Mouse (Mus musculus) liver, embryonic 12.5 days (tissue): ENCODE data around the gene Slc4a4. TPM values are rescaled to one million over a fixed set of nuclear protein-coding genes. Genes with fewer than 3 reads are reported as not detected.

ENCODE experiments used
- ATAC-seq: fragments of 200-750 bp; cut with Nextera tagmentation; 2 replicates; pipeline ENCODE4 v1.8.0; 2017; ENCODE audit warnings: moderate number of reproducible peaks, mild to moderate bottlenecking, moderate library complexity
- H3K27ac ChIP-seq: fragments of 300-500 bp; sonication (generic); 2 replicates; pipeline ENCODE4 v1.5.1; 2016; ENCODE audit warnings: mild to moderate bottlenecking
- H3K27me3 ChIP-seq: fragments of 300-500 bp; sonication (generic); replicated peaks from 2 replicates; pipeline ENCODE4 v1.6.1; 2016; ENCODE audit warnings: mild to moderate bottlenecking, moderate library complexity
- H3K36me3 ChIP-seq: fragments of 300-500 bp; sonication (generic); 2 replicates; pipeline ENCODE4 v1.6.1; 2016; ENCODE audit warnings: mild to moderate bottlenecking, moderate library complexity
- H3K4me1 ChIP-seq: fragments of 300-500 bp; sonication (generic); 2 replicates; pipeline ENCODE4 v1.6.1; 2016
- H3K4me2 ChIP-seq: fragments of 300-500 bp; sonication (generic); 2 replicates; pipeline ENCODE4 v1.6.1; 2016; ENCODE audit warnings: mild to moderate bottlenecking, moderate library complexity
- H3K4me3 ChIP-seq: fragments of 300-500 bp; sonication (generic); 2 replicates; pipeline ENCODE4 v1.5.1; 2016; ENCODE audit warnings: mild to moderate bottlenecking, moderate library complexity
- H3K9ac ChIP-seq: fragments of 300-500 bp; sonication (generic); 2 replicates; pipeline ENCODE4 v1.6.1; 2016; ENCODE audit warnings: mild to moderate bottlenecking, moderate library complexity
- H3K9me3 ChIP-seq: fragments of 300-500 bp; sonication (generic); replicated peaks from 2 replicates; pipeline ENCODE4 v1.6.1; 2016; ENCODE audit warnings: mild to moderate bottlenecking, moderate library complexity
- WGBS: fragments of 180-500 bp; shearing (Covaris S2); methylation state at CpG from one replicate; pipeline ENCODE4 v1.1.7; 2016; ENCODE audit not compliant: insufficient replicate concordance; 5-methylcytosine and 5-hydroxymethylcytosine counted together
- polyA plus RNA-seq: library from polyadenylated mRNA; unstranded; fragments of >200 nt; fragmentation: Nextera tagmentation; extraction: Ambion mirVana; gene quantifications from 2 replicates; pipeline ENCODE4 v1.2.1, GENCODE M21; 2016

The Slc4a4 gene
- polyA plus RNA-seq, 1 experiment from 2014 or later = 1.4 TPM

GRCm38 (mm10) chr5:88939151-88939550, 52.5 kb downstream of the Slc4a4 start:
- ATAC-seq = no peak
- WGBS = 74% methylated on average over 6 of the region's 6 CpGs

DNA sequence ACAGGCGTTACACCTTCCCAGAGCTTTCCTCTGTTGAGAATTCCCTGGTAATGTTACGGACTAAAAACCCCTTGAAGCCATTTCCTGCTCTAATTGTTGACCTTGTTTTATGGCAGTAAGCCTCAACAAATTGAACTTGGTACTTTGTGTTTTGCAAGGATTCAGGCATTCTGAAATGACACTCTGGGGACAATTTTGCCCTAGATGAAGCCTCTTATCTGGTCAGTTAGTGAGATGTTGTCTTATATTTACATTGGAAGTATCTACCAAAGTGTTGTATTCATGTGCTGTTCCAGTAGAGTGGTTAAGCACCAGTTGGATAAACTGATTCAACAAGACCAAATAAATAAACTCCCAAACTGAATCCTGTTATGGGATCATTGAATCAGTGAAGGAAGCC, 53.2 kb downstream of the Slc4a4 start:
- 56% methylated on average over 2 of the region's 2 CpGs for WGBS
- no peak overlapping the region for H3K4me3 ChIP-seq
- H3K9ac ChIP-seq = no peak overlapping the region
- H3K27me3 ChIP-seq = no peaks in the 10 kb centered on the region
- no peak for ATAC-seq
- H3K27ac ChIP-seq = no peak overlapping the region
- H3K4me1 ChIP-seq = 0 out of 2 replicates have a peak, but pooled peaks cover 9% of the 10 kb centered on the region
- H3K9me3 ChIP-seq = no peaks in the 10 kb centered on the region
- H3K4me2 ChIP-seq = no peak overlapping the region
- H3K36me3 ChIP-seq = no peaks in the 10 kb centered on the region

More at GRCm38 (mm10) chr5:88939151-88939550, 52.5 kb downstream of the Slc4a4 start:
- Histone ChIP-seq H3K9me3 (no peaks in the 10 kb centered on the region), H3K9ac (no peak overlapping the region), H3K4me3 (no peak overlapping the region), H3K4me1 (0 out of 2 replicates have a peak, but pooled peaks cover 9% of the 10 kb centered on the region), H3K4me2 (no peak overlapping the region), H3K36me3 (no peaks in the 10 kb centered on the region), H3K27me3 (no peaks in the 10 kb centered on the region), H3K27ac (no peak overlapping the region)

- ATAC-seq = no peak
These were observed 55.3 kb downstream of the Slc4a4 start for GRCm38 (mm10) chr5:88941905-88942304.

DNA sequence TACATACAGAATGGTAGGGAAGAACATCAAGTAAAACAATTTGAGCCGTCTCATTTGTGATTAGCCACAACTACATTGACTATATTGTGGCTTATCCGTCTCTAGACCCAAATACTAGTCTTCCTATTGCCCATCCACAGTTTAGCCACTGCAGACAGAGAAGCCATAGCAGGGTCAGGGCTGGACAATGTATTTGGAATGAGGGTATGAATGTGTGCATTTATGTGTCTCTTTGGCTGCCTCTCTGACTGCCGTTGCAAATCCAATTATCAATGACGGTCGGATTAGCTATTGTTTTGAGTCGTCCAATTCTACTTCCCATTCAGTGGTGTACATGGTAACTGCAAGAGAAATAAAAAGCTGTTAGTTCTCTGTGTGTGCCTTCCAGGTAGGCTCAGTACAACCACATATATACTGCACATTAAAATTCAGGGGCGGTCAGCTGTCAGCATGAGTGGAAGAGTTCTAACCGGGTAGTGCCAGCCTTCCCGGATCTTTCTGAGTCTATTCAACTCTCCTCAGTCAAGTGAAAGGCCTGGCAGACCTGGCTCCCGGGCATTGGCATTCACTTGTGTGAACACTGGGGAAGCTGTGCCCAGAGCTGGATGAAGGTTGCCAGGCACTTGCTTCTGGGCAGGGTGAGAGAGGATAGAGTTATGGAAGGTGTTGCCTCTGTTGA, 59.2 kb downstream of the Slc4a4 start:
- Histone ChIP-seq H3K27ac (no peak overlapping the region), H3K4me1 (no peaks in the 10 kb centered on the region), H3K9ac (no peak overlapping the region), H3K4me3 (no peak overlapping the region), H3K9me3 (no peaks in the 10 kb centered on the region), H3K36me3 (no peaks in the 10 kb centered on the region), H3K4me2 (no peak overlapping the region), H3K27me3 (no peaks in the 10 kb centered on the region)
- ATAC-seq = no peak
- WGBS = 83% methylated on average over 10 of the region's 10 CpGs

More at GRCm38 (mm10) chr5:88941905-88942304, 55.3 kb downstream of the Slc4a4 start:
- no peaks in the 10 kb centered on the region for H3K4me1 ChIP-seq
- H3K27me3 ChIP-seq = no peaks in the 10 kb centered on the region
- no peaks in the 10 kb centered on the region for H3K9me3 ChIP-seq
- H3K36me3 ChIP-seq = no peaks in the 10 kb centered on the region
- H3K27ac ChIP-seq = no peak overlapping the region
- no peak overlapping the region for H3K4me3 ChIP-seq
- WGBS = 72% methylated on average over 7 of the region's 7 CpGs
- H3K9ac ChIP-seq = no peak overlapping the region
- no peak overlapping the region for H3K4me2 ChIP-seq

- Histone ChIP-seq H3K4me1 (peaks cover 13% of the 10 kb centered on the region), H3K9me3 (no peaks in the 10 kb centered on the region), H3K27ac (no peak overlapping the region), H3K27me3 (no peaks in the 10 kb centered on the region), H3K4me3 (no peak overlapping the region), H3K36me3 (no peaks in the 10 kb centered on the region), H3K9ac (no peak overlapping the region), H3K4me2 (no peak overlapping the region)
- no peak for ATAC-seq
- WGBS = 86% methylated on average over 7 of the region's 7 CpGs
These were observed 63.7 kb downstream of the Slc4a4 start for GRCm38 (mm10) chr5:88950337-88950736.

DNA sequence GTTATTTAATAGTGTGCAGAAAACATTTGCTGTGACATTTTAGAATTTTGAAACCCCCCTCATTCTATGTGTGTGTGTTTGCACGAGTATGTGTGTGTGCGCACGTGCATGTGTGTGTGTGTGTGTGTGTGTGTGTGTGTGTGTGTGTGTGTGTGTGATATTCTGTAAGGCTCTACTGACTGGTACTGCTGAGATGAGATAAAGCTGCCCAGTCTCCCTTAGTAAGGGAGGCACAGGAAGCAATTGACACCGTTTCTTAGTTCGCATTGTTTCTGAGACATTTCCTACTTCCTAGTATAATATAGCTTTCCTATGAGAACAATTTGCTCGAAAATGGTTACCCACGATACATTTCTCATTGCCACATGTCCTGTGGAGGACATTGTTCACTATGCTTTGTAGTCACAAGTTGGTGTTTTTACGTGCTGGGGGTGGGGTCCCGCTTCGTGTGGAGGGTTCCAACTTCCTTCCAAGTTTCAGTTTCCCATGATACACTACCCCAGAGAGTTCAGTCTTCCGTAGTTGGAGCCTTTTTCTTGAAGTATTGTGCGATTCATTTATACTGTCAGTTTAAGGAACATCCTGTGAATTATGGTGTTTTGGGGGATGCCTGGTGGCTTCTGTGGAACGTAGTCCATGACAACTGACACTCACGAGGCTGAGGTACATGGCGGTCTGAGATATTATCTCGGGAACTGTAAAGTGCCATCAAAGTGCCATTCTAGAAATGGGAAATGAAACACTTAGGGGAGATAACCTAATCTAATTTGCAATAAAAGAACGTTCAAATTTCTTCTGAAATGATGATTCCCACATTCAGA, 66.3 kb downstream of the Slc4a4 start:
- Histone ChIP-seq H3K4me3 (peak overlapping the region; percentile 44), H3K27me3 (no peaks in the 10 kb centered on the region), H3K4me1 (peaks cover 13% of the 10 kb centered on the region), H3K4me2 (peak overlapping the region; percentile 59), H3K27ac (no peak overlapping the region), H3K9ac (0 out of 2 replicates have a peak overlapping the region, but pooled peaks have one; percentile 6), H3K9me3 (no peaks in the 10 kb centered on the region), H3K36me3 (no peaks in the 10 kb centered on the region)
- 25% methylated on average over 17 of the region's 17 CpGs for WGBS
- peak; percentile 82 for ATAC-seq

DNA sequence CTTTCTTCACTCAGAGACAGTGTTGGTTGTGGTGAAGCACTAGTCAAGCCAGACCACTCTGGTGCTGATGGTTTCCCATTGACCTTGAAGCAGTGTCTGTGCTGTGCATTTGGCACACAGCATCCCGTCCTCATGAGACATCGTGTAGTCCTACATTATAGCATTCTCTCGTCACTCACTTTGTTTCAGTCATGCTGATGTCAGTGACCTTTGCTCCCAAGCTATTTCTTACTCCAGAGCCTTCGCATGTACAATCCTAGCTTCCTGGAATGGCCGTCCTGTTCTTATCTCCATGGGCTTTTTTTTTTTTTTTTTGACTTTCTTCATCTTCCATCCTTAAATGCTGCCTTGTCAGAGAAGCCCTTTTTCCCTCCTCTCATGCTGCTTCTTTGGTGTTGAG, 71.1 kb downstream of the Slc4a4 start:
- no peak overlapping the region for H3K27ac ChIP-seq
- no peaks in the 10 kb centered on the region for H3K27me3 ChIP-seq
- H3K4me2 ChIP-seq = no peak overlapping the region
- WGBS = 71% methylated on average over 5 of the region's 5 CpGs
- no peaks in the 10 kb centered on the region for H3K36me3 ChIP-seq
- H3K4me3 ChIP-seq = no peak overlapping the region
- peaks cover 15% of the 10 kb centered on the region for H3K4me1 ChIP-seq
- no peaks in the 10 kb centered on the region for H3K9me3 ChIP-seq
- ATAC-seq = no peak
- no peak overlapping the region for H3K9ac ChIP-seq

DNA sequence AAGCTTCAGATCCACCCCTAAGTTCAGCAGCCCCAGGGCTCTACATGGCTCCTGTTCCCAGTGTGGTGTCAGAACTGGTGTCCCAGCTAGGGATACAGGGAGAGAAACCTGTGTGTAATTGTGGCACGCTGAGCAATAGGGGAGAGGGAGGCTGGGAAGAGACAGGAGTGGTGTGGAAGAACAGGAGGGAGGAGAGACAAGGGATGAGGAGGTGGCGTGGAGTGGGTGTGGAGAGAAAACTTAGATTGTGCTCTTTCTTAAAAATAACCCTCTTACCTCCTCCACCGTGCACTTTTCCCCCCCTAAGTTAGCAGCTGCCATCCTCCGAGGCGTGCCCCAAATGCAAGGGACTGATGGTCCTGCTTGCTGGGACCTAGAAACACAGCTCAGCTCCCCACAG, 72.3 kb downstream of the Slc4a4 start:
- 78% methylated on average over 5 of the region's 5 CpGs for WGBS

DNA sequence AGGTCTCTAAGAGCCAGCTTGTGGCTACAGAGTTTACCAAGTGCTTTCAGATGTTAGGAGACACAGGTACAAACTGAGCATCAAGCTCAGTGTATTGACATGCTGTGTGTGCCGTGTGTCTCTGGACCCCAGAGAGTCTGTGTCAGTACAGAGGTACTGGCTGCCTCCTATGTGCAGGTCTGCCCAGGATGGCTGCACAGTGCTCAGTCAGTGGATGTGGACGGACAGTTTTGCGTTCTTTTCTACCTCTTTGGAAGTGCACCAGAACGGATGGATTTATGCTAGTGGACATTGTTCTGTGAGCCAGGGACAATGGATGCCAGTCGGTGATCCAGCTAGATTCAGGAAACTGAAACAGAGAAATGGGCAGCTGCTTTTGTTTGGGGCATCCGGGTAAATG, 72.8 kb downstream of the Slc4a4 start:
- Histone ChIP-seq H3K36me3 (no peaks in the 10 kb centered on the region), H3K4me3 (no peak overlapping the region), H3K4me2 (no peak overlapping the region), H3K4me1 (peaks cover 5% of the 10 kb centered on the region; the same call in 1 of the 2 replicates), H3K27me3 (no peaks in the 10 kb centered on the region), H3K27ac (no peak overlapping the region), H3K9me3 (no peaks in the 10 kb centered on the region), H3K9ac (no peak overlapping the region)
- 67% methylated on average over 6 of the region's 6 CpGs for WGBS
- ATAC-seq = no peak

More for the DNA sequence above, 72.3 kb downstream of the Slc4a4 start:
- Histone ChIP-seq H3K9me3 (no peaks in the 10 kb centered on the region), H3K4me1 (peaks cover 5% of the 10 kb centered on the region; the same call in 1 of the 2 replicates), H3K36me3 (no peaks in the 10 kb centered on the region), H3K4me2 (no peak overlapping the region), H3K27ac (no peak overlapping the region), H3K4me3 (no peak overlapping the region), H3K9ac (no peak overlapping the region), H3K27me3 (no peaks in the 10 kb centered on the region)
- ATAC-seq = no peak

- WGBS = 53% methylated on average over 5 of the region's 5 CpGs
- H3K36me3 ChIP-seq = no peaks in the 10 kb centered on the region
- H3K9ac ChIP-seq = no peak overlapping the region
- H3K4me2 ChIP-seq = no peak overlapping the region
- H3K4me1 ChIP-seq = peaks cover 5% of the 10 kb centered on the region; the same call in 1 of the 2 replicates
- no peaks in the 10 kb centered on the region for H3K9me3 ChIP-seq
- no peak for ATAC-seq
- no peak overlapping the region for H3K27ac ChIP-seq
- H3K27me3 ChIP-seq = no peaks in the 10 kb centered on the region
- no peak overlapping the region for H3K4me3 ChIP-seq
These were observed 73.9 kb downstream of the Slc4a4 start for GRCm38 (mm10) chr5:88960342-88961105.

- Histone ChIP-seq H3K27ac (no peak overlapping the region), H3K4me2 (no peak overlapping the region), H3K36me3 (no peaks in the 10 kb centered on the region), H3K4me3 (no peak overlapping the region), H3K4me1 (peaks cover 5% of the 10 kb centered on the region; the same call in 1 of the 2 replicates), H3K9ac (no peak overlapping the region), H3K27me3 (no peaks in the 10 kb centered on the region), H3K9me3 (no peaks in the 10 kb centered on the region)
- ATAC-seq = no peak
- 30% methylated on average over 7 of the region's 7 CpGs for WGBS
These were observed 74.7 kb downstream of the Slc4a4 start for GRCm38 (mm10) chr5:88961351-88961761.
